Mouse (Mus musculus): ENCODE measurements at regions not wholly inside any gene's neighbourhood (a gene's known extent, or its start where the extent isn't known, plus 50 kb on each side); places are given as distances from the start of the nearest gene placed in this dataset.

GRCm38 (mm10) chr6:51127851-51128250 lies 304.6 kb upstream of the Nfe2l3 start:
- Histone ChIP-seq H3K4me1 (ENCODE audit: control insufficient read depth, insufficient read depth, low read length) (no peaks in the 10 kb centered on the region), H3K9me3 (replicated peaks; ENCODE audit: control insufficient read depth, low read length, poor library complexity, severe bottlenecking) (no peaks in the 10 kb centered on the region), H3K4me2 (ENCODE audit: low read length) (no peak overlapping the region), H3K27ac (ENCODE audit: low read length) (no peak overlapping the region), H3K27me3 (ENCODE audit: control insufficient read depth, insufficient read depth, low read depth, low read length) (no peaks in the 10 kb centered on the region), H3K9ac (ENCODE audit: low read depth, low read length) (no peak overlapping the region), H3K4me3 (ENCODE audit: low read depth, low read length) (no peak overlapping the region), H3K36me3 (ENCODE audit: control insufficient read depth, insufficient read depth, low read length) (no peaks in the 10 kb centered on the region)
- 68% methylated on average over 6 of the region's 6 CpGs for WGBS
- ATAC-seq: no peak

GRCm38 (mm10) chr6:51129096-51129495 lies 303.4 kb upstream of the Nfe2l3 start:
- Histone ChIP-seq H3K4me1 (ENCODE audit: control insufficient read depth, insufficient read depth, low read length) (no peaks in the 10 kb centered on the region), H3K36me3 (ENCODE audit: control insufficient read depth, insufficient read depth, low read length) (no peaks in the 10 kb centered on the region), H3K27me3 (ENCODE audit: control insufficient read depth, insufficient read depth, low read depth, low read length) (no peaks in the 10 kb centered on the region), H3K4me3 (ENCODE audit: low read depth, low read length) (no peak overlapping the region), H3K27ac (ENCODE audit: low read length) (no peak overlapping the region), H3K4me2 (ENCODE audit: low read length) (no peak overlapping the region), H3K9me3 (replicated peaks; ENCODE audit: control insufficient read depth, low read length, poor library complexity, severe bottlenecking) (no peaks in the 10 kb centered on the region), H3K9ac (ENCODE audit: low read depth, low read length) (no peak overlapping the region)
- no peak for ATAC-seq
- WGBS: 95% methylated on average over 13 of the region's 13 CpGs

- Histone ChIP-seq H3K27me3 (ENCODE audit: control insufficient read depth, insufficient read depth, low read depth, low read length) (no peaks in the 10 kb centered on the region), H3K4me3 (ENCODE audit: low read depth, low read length) (no peak overlapping the region), H3K36me3 (ENCODE audit: control insufficient read depth, insufficient read depth, low read length) (no peaks in the 10 kb centered on the region), H3K9me3 (replicated peaks; ENCODE audit: control insufficient read depth, low read length, poor library complexity, severe bottlenecking) (no peaks in the 10 kb centered on the region), H3K4me2 (ENCODE audit: low read length) (no peak overlapping the region), H3K9ac (ENCODE audit: low read depth, low read length) (no peak overlapping the region), H3K27ac (ENCODE audit: low read length) (no peak overlapping the region), H3K4me1 (ENCODE audit: control insufficient read depth, insufficient read depth, low read length) (no peaks in the 10 kb centered on the region)
- ATAC-seq: no peak
- WGBS: 84% methylated on average over 14 of the region's 14 CpGs
Measured at GRCm38 (mm10) chr6:51129591-51129990, 302.9 kb upstream of the Nfe2l3 start.

GRCm38 (mm10) chr6:51144762-51145161 lies 287.7 kb upstream of the Nfe2l3 start:
- H3K27me3 ChIP-seq (ENCODE audit: control insufficient read depth, insufficient read depth, low read depth, low read length): no peaks in the 10 kb centered on the region
- no peak overlapping the region for H3K4me3 ChIP-seq (ENCODE audit: low read depth, low read length)
- no peak overlapping the region for H3K27ac ChIP-seq (ENCODE audit: low read length)
- H3K4me1 ChIP-seq (ENCODE audit: control insufficient read depth, insufficient read depth, low read length): no peaks in the 10 kb centered on the region
- H3K9ac ChIP-seq (ENCODE audit: low read depth, low read length): no peak overlapping the region
- H3K4me2 ChIP-seq (ENCODE audit: low read length): no peak overlapping the region
- no peak for ATAC-seq
- H3K9me3 ChIP-seq (replicated peaks; ENCODE audit: control insufficient read depth, low read length, poor library complexity, severe bottlenecking): no peaks in the 10 kb centered on the region
- H3K36me3 ChIP-seq (ENCODE audit: control insufficient read depth, insufficient read depth, low read length): no peaks in the 10 kb centered on the region
- 67% methylated on average over 11 of the region's 11 CpGs for WGBS

GRCm38 (mm10) chr6:51145863-51146262 lies 286.6 kb upstream of the Nfe2l3 start:
- H3K27me3 ChIP-seq (ENCODE audit: control insufficient read depth, insufficient read depth, low read depth, low read length): no peaks in the 10 kb centered on the region
- no peak overlapping the region for H3K4me2 ChIP-seq (ENCODE audit: low read length)
- H3K4me3 ChIP-seq (ENCODE audit: low read depth, low read length): no peak overlapping the region
- no peak overlapping the region for H3K9ac ChIP-seq (ENCODE audit: low read depth, low read length)
- no peaks in the 10 kb centered on the region for H3K36me3 ChIP-seq (ENCODE audit: control insufficient read depth, insufficient read depth, low read length)
- H3K4me1 ChIP-seq (ENCODE audit: control insufficient read depth, insufficient read depth, low read length): no peaks in the 10 kb centered on the region
- no peak for ATAC-seq
- H3K9me3 ChIP-seq (replicated peaks; ENCODE audit: control insufficient read depth, low read length, poor library complexity, severe bottlenecking): no peaks in the 10 kb centered on the region
- WGBS: 94% methylated on average over 4 of the region's 4 CpGs
- no peak overlapping the region for H3K27ac ChIP-seq (ENCODE audit: low read length)

GRCm38 (mm10) chr6:51148821-51149220 lies 283.6 kb upstream of the Nfe2l3 start:
- Histone ChIP-seq H3K4me1 (ENCODE audit: control insufficient read depth, insufficient read depth, low read length) (no peaks in the 10 kb centered on the region), H3K4me2 (ENCODE audit: low read length) (no peak overlapping the region), H3K27ac (ENCODE audit: low read length) (no peak overlapping the region), H3K9ac (ENCODE audit: low read depth, low read length) (no peak overlapping the region), H3K27me3 (ENCODE audit: control insufficient read depth, insufficient read depth, low read depth, low read length) (no peaks in the 10 kb centered on the region), H3K9me3 (replicated peaks; ENCODE audit: control insufficient read depth, low read length, poor library complexity, severe bottlenecking) (no peaks in the 10 kb centered on the region), H3K4me3 (ENCODE audit: low read depth, low read length) (no peak overlapping the region), H3K36me3 (ENCODE audit: control insufficient read depth, insufficient read depth, low read length) (no peaks in the 10 kb centered on the region)
- ATAC-seq: no peak
- 87% methylated on average over 9 of the region's 9 CpGs for WGBS

GRCm38 (mm10) chr6:51150066-51150465 lies 282.4 kb upstream of the Nfe2l3 start:
- Histone ChIP-seq H3K36me3 (ENCODE audit: control insufficient read depth, insufficient read depth, low read length) (no peaks in the 10 kb centered on the region), H3K4me1 (ENCODE audit: control insufficient read depth, insufficient read depth, low read length) (no peaks in the 10 kb centered on the region), H3K9ac (ENCODE audit: low read depth, low read length) (no peak overlapping the region), H3K4me2 (ENCODE audit: low read length) (no peak overlapping the region), H3K27me3 (ENCODE audit: control insufficient read depth, insufficient read depth, low read depth, low read length) (no peaks in the 10 kb centered on the region), H3K4me3 (ENCODE audit: low read depth, low read length) (no peak overlapping the region), H3K9me3 (replicated peaks; ENCODE audit: control insufficient read depth, low read length, poor library complexity, severe bottlenecking) (no peaks in the 10 kb centered on the region), H3K27ac (ENCODE audit: low read length) (no peak overlapping the region)
- ATAC-seq: no peak
- WGBS: 87% methylated on average over 2 of the region's 2 CpGs

- H3K27me3 ChIP-seq (ENCODE audit: control insufficient read depth, insufficient read depth, low read depth, low read length): no peaks in the 10 kb centered on the region
- no peak overlapping the region for H3K9ac ChIP-seq (ENCODE audit: low read depth, low read length)
- H3K9me3 ChIP-seq (replicated peaks; ENCODE audit: control insufficient read depth, low read length, poor library complexity, severe bottlenecking): no peaks in the 10 kb centered on the region
- H3K27ac ChIP-seq (ENCODE audit: low read length): no peak overlapping the region
- H3K4me2 ChIP-seq (ENCODE audit: low read length): no peak overlapping the region
- no peak for ATAC-seq
- no peaks in the 10 kb centered on the region for H3K4me1 ChIP-seq (ENCODE audit: control insufficient read depth, insufficient read depth, low read length)
- WGBS: 92% methylated on average over 7 of the region's 7 CpGs
- H3K36me3 ChIP-seq (ENCODE audit: control insufficient read depth, insufficient read depth, low read length): no peaks in the 10 kb centered on the region
- no peak overlapping the region for H3K4me3 ChIP-seq (ENCODE audit: low read depth, low read length)
Measured at GRCm38 (mm10) chr6:51150486-51150885, 282.0 kb upstream of the Nfe2l3 start.

GRCm38 (mm10) chr6:51150916-51151315 lies 281.6 kb upstream of the Nfe2l3 start:
- H3K36me3 ChIP-seq (ENCODE audit: control insufficient read depth, insufficient read depth, low read length): no peaks in the 10 kb centered on the region
- no peak overlapping the region for H3K4me2 ChIP-seq (ENCODE audit: low read length)
- H3K27me3 ChIP-seq (ENCODE audit: control insufficient read depth, insufficient read depth, low read depth, low read length): no peaks in the 10 kb centered on the region
- 83% methylated on average over 2 of the region's 2 CpGs for WGBS
- H3K9ac ChIP-seq (ENCODE audit: low read depth, low read length): no peak overlapping the region
- no peak for ATAC-seq
- no peak overlapping the region for H3K4me3 ChIP-seq (ENCODE audit: low read depth, low read length)
- H3K9me3 ChIP-seq (replicated peaks; ENCODE audit: control insufficient read depth, low read length, poor library complexity, severe bottlenecking): no peaks in the 10 kb centered on the region
- no peaks in the 10 kb centered on the region for H3K4me1 ChIP-seq (ENCODE audit: control insufficient read depth, insufficient read depth, low read length)
- no peak overlapping the region for H3K27ac ChIP-seq (ENCODE audit: low read length)

All from midbrain, embryonic 16.5 days (tissue).